Mouse (Mus musculus) midbrain, postnatal 0 days (tissue): ENCODE results near the gene Cntrl. TPM values are rescaled to one million over a fixed set of nuclear protein-coding genes. Genes with fewer than 3 reads are reported as not detected.

Experiments used
- ATAC-seq: fragments of 200-750 bp; cut with Nextera tagmentation; 2 replicates; pipeline ENCODE4 v1.8.0; 2017; ENCODE audit warnings: moderate number of reproducible peaks, mild to moderate bottlenecking, moderate TSS enrichment, moderate library complexity; ENCODE audit not compliant: low FRiP score
- DNase-seq: peaks from one replicate; pipeline ENCODE4 v3.0.0-alpha.2; 2015; ENCODE audit warnings: low spot score
- H3K27ac ChIP-seq: fragments of 300-500 bp; sonication (generic); 2 replicates; pipeline ENCODE4 v1.5.1; 2014; ENCODE audit warnings: low read depth, mild to moderate bottlenecking, low read length, mixed read lengths
- H3K27me3 ChIP-seq: fragments of 300-500 bp; sonication (generic); 2 replicates; pipeline ENCODE4 v1.6.1; 2014; ENCODE audit warnings: low read length, control low read depth, mixed read lengths; ENCODE audit not compliant: insufficient read depth
- H3K36me3 ChIP-seq: fragments of 300-500 bp; sonication (generic); 2 replicates; pipeline ENCODE4 v1.6.1; 2014; ENCODE audit warnings: low read length, control low read depth, mixed read lengths; ENCODE audit not compliant: insufficient read depth
- H3K4me1 ChIP-seq: fragments of 300-500 bp; sonication (generic); 2 replicates; pipeline ENCODE4 v1.6.1; 2014; ENCODE audit warnings: mild to moderate bottlenecking, control low read depth, antibody characterized with exemption, low read length, mixed read lengths; ENCODE audit not compliant: insufficient read depth
- H3K4me2 ChIP-seq: fragments of 300-500 bp; sonication (generic); 2 replicates; pipeline ENCODE4 v1.6.1; 2014; ENCODE audit warnings: low read depth, mild to moderate bottlenecking, low read length, mixed read lengths; ENCODE audit not compliant: poor library complexity, severe bottlenecking
- H3K4me3 ChIP-seq: fragments of 300-500 bp; sonication (generic); 2 replicates; pipeline ENCODE4 v1.5.1; 2014; ENCODE audit warnings: low read depth, mild to moderate bottlenecking, low read length, moderate library complexity
- H3K9ac ChIP-seq: fragments of 300-500 bp; sonication (generic); replicated peaks from 2 replicates; pipeline ENCODE4 v1.6.1; 2014; ENCODE audit warnings: mild to moderate bottlenecking, low read length, moderate library complexity, mixed read lengths; ENCODE audit not compliant: poor library complexity, severe bottlenecking
- H3K9me3 ChIP-seq: fragments of 300-500 bp; sonication (generic); 2 replicates; pipeline ENCODE4 v1.6.1; 2016; ENCODE audit warnings: low read length, control low read depth
- CTCF ChIP-seq: IDR thresholded peaks from 2 replicates; pipeline ENCODE4 v1.5.1; 2016; ENCODE audit warnings: antibody characterized with exemption, mild to moderate bottlenecking
- WGBS: fragments of 180-500 bp; shearing (Covaris S2); extraction: QIAGEN DNeasy Blood & Tissue Kit; methylation state at CpG from one replicate; pipeline ENCODE4 v1.1.7; 2014; 5-methylcytosine and 5-hydroxymethylcytosine counted together
- polyA plus RNA-seq: library from polyadenylated mRNA; unstranded; fragments of >200 nt; fragmentation: Nextera tagmentation; extraction: Ambion mirVana; gene quantifications from 2 replicates; pipeline ENCODE4 v1.2.1, GENCODE M21; 2015
- total RNA-seq: library from RNA; depleted of rRNA; stranded (reverse); fragments of >200 nt; gene quantifications from 2 replicates; pipeline ENCODE4 v1.2.3, GENCODE M21; 2014

Gene Cntrl
- total and polyA plus RNA-seq, 2 experiments from 2014 or later = 7.0 to 8.2 TPM

DNA sequence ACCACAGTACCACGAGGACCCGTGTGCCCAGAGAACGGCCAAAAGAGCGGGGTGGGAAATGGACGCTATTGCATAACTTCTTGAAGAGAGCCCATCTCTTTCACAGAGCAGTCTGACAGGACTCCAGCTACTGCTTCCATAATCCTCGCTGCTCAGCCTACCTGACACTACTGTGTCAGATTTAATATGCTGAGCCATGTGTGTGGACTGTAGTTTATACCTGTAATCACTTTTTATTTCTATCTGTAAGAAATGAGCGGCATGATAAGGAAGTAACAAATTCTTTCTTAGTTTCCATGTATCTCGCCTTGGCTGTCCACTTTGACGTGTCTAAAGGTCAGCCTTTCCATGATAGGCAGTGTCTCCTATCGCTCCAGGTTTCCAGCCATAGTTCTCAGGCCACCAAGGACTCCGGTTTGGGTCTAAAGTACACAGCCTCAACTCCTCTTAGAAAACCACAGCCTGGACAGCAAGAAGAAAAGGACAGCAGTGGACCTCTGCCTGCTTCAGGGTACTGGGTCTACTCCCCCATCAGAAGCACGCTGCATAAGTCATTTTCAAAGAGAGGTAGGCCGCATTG, 42.1 kb downstream of the Cntrl start:
- H3K27me3 ChIP-seq = no peaks in the 10 kb centered on the region
- ATAC-seq (no peak), DNase-seq (no peak)
- no peak for TF ChIP-seq CTCF
- no peaks in the 10 kb centered on the region for H3K9me3 ChIP-seq
- no peak overlapping the region for H3K4me2 ChIP-seq
- H3K27ac ChIP-seq = no peak overlapping the region
- no peak overlapping the region for H3K4me3 ChIP-seq
- 95% methylated on average over 13 of the region's 13 CpGs for WGBS
- H3K36me3 ChIP-seq = peaks cover 83% of the 10 kb centered on the region
- H3K9ac ChIP-seq = no peak overlapping the region
- no peaks in the 10 kb centered on the region for H3K4me1 ChIP-seq

DNA sequence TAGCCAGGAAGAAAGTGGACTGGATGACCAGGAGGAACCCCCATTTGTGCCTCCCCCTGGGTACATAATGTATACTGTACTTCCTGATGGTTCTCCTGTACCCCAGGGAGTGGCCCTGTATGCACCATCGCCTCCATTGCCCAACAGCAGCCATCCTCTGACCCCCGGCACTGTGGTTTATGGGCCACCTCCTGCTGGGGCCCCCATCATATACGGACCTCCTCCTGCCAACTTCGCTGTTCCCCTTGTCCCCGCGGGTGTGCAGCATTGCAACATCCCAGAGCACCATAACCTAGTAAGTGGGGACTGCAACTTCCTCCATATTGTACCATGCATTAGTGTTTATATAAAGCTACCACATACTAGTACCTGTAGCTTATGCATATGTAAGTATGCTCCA, 43.9 kb downstream of the Cntrl start:
- Histone ChIP-seq H3K27me3 (no peaks in the 10 kb centered on the region), H3K9me3 (no peaks in the 10 kb centered on the region), H3K36me3 (peaks cover 80% of the 10 kb centered on the region), H3K4me2 (no peak overlapping the region), H3K4me1 (no peaks in the 10 kb centered on the region), H3K27ac (no peak overlapping the region), H3K4me3 (no peak overlapping the region), H3K9ac (no peak overlapping the region)
- ATAC-seq = no peak
- WGBS = 91% methylated on average over 6 of the region's 6 CpGs
- no peak for DNase-seq
- no peak for TF ChIP-seq CTCF

DNA sequence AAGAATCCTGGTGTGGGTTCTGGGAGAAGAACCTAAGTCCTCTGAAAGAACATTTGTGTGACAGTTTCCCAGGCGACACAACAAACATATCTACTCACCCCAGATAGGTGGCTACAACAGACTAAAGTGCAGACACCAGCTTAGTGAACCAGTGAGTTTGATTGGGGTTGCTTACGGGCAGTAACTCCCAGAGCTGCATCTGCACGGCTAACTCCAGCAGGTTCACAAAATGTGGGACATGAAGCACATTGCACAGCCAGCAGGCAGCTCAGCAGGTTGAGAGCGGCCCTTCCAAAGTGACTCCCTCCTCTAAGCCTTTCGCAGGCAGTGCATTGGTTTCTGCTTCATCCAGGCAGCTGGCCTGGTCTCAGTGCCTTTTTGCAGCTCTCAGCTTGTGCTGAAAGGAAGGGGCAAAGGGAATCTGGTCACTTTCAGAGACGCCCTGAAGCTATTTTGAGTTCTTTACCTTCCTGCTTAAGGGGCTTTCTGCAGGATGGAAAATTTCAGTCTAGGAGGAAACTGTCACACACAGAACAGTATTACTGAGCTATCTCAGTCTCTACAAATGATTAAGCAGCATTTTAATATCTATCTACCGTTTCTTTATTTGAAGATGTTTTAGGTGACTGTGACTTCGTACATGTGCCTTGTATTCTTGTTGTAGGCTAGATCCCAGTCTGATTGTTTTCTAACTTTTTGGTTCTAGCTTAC, 44.7 kb downstream of the Cntrl start:
- Histone ChIP-seq H3K4me3 (no peak overlapping the region), H3K27me3 (no peaks in the 10 kb centered on the region), H3K4me1 (no peaks in the 10 kb centered on the region), H3K36me3 (peaks cover 72% of the 10 kb centered on the region), H3K9ac (no peak overlapping the region), H3K4me2 (no peak overlapping the region), H3K27ac (no peak overlapping the region), H3K9me3 (no peaks in the 10 kb centered on the region)
- 89% methylated on average over 8 of the region's 8 CpGs for WGBS
- TF ChIP-seq CTCF = no peak
- DNase-seq (no peak), ATAC-seq (no peak)

DNA sequence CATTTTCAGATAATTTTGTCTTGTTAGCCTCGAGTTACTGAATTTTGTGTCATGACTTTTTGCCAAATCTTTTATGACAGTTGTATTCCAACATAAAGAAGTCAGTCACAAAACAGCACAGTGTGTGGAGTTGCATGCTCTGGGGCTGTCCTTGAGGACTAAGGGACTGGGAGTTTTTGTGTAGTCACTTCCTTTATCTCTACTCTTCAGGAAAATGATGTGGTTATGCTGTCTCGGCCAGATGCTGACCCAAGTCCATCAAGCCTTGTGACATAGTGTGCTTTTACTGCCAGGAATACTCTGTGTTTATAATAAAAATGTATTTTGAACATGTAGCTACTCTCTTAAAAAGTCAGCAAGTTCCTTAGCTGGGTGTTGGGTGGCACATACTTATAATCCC, 47.7 kb downstream of the Cntrl start:
- no peak for TF ChIP-seq CTCF
- WGBS = 93% methylated on average over 2 of the region's 2 CpGs
- no peak overlapping the region for H3K27ac ChIP-seq
- DNase-seq (no peak), ATAC-seq (no peak)
- no peak overlapping the region for H3K4me2 ChIP-seq
- no peaks in the 10 kb centered on the region for H3K27me3 ChIP-seq
- no peak overlapping the region for H3K9ac ChIP-seq
- no peak overlapping the region for H3K4me3 ChIP-seq
- no peaks in the 10 kb centered on the region for H3K9me3 ChIP-seq
- no peaks in the 10 kb centered on the region for H3K4me1 ChIP-seq
- peaks cover 51% of the 10 kb centered on the region for H3K36me3 ChIP-seq

DNA sequence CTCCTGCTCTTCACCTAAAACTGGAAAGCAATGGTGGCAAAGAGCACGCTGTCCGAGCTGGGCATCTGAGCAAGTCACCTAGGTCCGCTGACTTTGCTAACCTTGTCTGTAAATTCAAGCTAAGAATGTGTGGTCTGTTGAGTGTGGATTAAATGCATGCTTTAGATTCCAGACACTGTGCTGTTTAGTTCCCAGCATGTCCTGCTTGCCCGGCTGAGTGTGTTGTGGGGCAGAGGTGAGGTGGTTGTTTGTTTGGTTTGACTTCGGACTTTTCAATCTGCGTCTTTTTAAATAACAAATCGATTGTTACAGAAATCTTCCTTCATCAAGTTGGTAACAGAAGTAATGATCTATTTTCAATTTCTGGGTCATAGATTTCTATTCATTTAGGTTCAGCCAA, 48.5 kb downstream of the Cntrl start:
- H3K9me3 ChIP-seq = no peaks in the 10 kb centered on the region
- no peak overlapping the region for H3K4me3 ChIP-seq
- H3K27me3 ChIP-seq = no peaks in the 10 kb centered on the region
- ATAC-seq = no peak
- H3K27ac ChIP-seq = no peak overlapping the region
- no peak for DNase-seq
- WGBS = 92% methylated on average over 7 of the region's 7 CpGs
- peaks cover 50% of the 10 kb centered on the region for H3K36me3 ChIP-seq
- no peaks in the 10 kb centered on the region for H3K4me1 ChIP-seq
- TF ChIP-seq CTCF = no peak
- no peak overlapping the region for H3K4me2 ChIP-seq
- H3K9ac ChIP-seq = no peak overlapping the region

DNA sequence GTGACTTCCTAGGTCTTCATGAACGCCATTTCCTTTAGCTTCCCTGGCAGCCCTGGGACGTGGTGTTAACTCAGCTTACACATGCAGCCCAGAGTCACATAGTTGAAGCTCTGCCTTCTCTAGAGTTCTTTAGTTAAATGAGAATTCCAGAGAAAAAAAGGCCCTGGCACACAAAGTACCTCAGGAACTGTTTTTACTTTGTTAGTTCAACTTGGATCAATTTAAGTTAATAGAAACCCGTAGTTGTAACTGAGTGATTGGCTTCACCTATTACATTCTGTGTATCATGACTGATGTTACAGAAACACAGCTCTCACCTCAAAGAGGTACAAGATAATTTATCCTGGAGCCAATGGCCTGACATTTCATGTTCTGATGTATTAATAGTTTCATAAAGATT, 49.1 kb downstream of the Cntrl start:
- no peak overlapping the region for H3K4me3 ChIP-seq
- H3K9ac ChIP-seq = no peak overlapping the region
- DNase-seq (no peak), ATAC-seq (no peak)
- H3K4me1 ChIP-seq = no peaks in the 10 kb centered on the region
- H3K9me3 ChIP-seq = no peaks in the 10 kb centered on the region
- TF ChIP-seq CTCF = no peak
- no peak overlapping the region for H3K27ac ChIP-seq
- peaks cover 50% of the 10 kb centered on the region for H3K36me3 ChIP-seq
- no peaks in the 10 kb centered on the region for H3K27me3 ChIP-seq
- whole genome bisulfite sequencing = 89% methylated on average over 3 of the region's 3 CpGs
- no peak overlapping the region for H3K4me2 ChIP-seq
